Mouse (Mus musculus): ENCODE data around the gene Casc3.

GRCm38 (mm10) chr11:98756711-98757110, 48.0 kb upstream of the Casc3 start:
- TF ChIP-seq CTCF (IDR thresholded peaks at IDR 0.05; ENCODE audit: extremely low read depth, insufficient read length, insufficient replicate concordance, low read depth, low read length) (no peak), POLR2A (IDR thresholded peaks at IDR 0.05; ENCODE audit: low read depth, low read length) (no peak)

All from small intestine, adult 2 months (tissue).